9 mouse cellular contexts compared by ENCODE assay signal in the genomic region with DNA sequence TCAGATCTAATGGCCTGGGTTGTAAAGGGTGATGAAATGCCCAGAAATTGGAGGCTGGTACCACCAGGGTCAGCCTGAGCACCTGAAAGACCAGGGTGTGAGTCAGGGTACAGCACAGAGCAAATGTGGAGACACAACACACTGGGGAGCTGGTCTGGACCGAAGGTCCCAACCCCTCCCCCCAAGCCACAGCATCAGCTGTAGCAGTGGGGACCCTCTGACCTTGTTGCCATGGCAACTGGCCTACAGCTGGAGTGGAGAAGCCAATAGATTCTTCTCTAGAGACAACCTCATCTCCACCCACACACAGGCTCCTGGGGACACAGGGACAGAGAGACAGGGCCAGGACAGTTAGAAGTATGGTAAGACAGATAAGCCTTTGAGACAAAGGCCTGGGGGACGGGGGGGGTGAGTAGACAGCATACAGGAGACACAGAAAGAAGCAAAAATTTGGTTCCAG. TPM values are rescaled to one million over a fixed set of nuclear protein-coding genes. Genes with fewer than 3 reads are reported as not detected.
DNase-seq lines count a peak whose midpoint lies in the region; ATAC-seq lines count a peak whose summit lies in the region.
"Had no signal": no experiment of that assay in that cellular context is flagged by ENCODE, and none has a peak within 500 bp of the region (broad histone marks: within the 10 kb centered on the region; RNA-seq: fewer than 3 reads in every experiment).

No protein-coding gene starts in this region.

- H3K9ac ChIP-seq in forebrain, embryonic 13.5 days = peak overlapping the region; percentile 64
- no peak overlapping the region for H3K9ac ChIP-seq in liver, embryonic 12.5 days
- no peak overlapping the region; the same call in 1 of the 2 replicates for H3K9ac ChIP-seq in stomach, embryonic 14.5 days (replicated peaks; ENCODE audit: low read depth, low read length)

- H3K4me1 ChIP-seq in forebrain, embryonic 13.5 days = peaks cover 60% of the 10 kb centered on the region
- peaks cover 70% of the 10 kb centered on the region for H3K4me1 ChIP-seq in liver, embryonic 12.5 days
- H3K4me1 ChIP-seq in stomach, embryonic 14.5 days (ENCODE audit: control insufficient read depth, insufficient read depth, low read length) = peaks cover 57% of the 10 kb centered on the region

- peak; percentile 28 for ATAC-seq in forebrain, embryonic 13.5 days
- peak; percentile 31 for ATAC-seq in liver, embryonic 12.5 days
- ATAC-seq in stomach, embryonic 14.5 days (ENCODE audit: insufficient number of reproducible peaks, insufficient read depth, low FRiP score, low read depth) = 0 out of 2 replicates have a peak, but pooled peaks have one; percentile 2
- ATAC-seq: Patski had no signal

- DNase-seq in kidney, postnatal 10 days = peak; percentile 84
- DNase-seq in kidney, adult 9 months = no peak
- DNase-seq in right cerebral cortex, postnatal 25 days = no peak
- no peak for DNase-seq in adrenal gland, postnatal 14 days
- DNase-seq in cerebellum, adult 11 months = no peak

- no peaks in the 10 kb centered on the region for H3K36me3 ChIP-seq in forebrain, embryonic 13.5 days (ENCODE audit: poor library complexity, severe bottlenecking)
- no peaks in the 10 kb centered on the region for H3K36me3 ChIP-seq in liver, embryonic 12.5 days
- H3K36me3 ChIP-seq in stomach, embryonic 14.5 days (ENCODE audit: control insufficient read depth, insufficient read depth, low read length) = no peaks in the 10 kb centered on the region

- WGBS in forebrain, embryonic 13.5 days = 4% methylated on average over 2 of the region's 2 CpGs
- WGBS in liver, embryonic 12.5 days (ENCODE audit: insufficient replicate concordance) = 17% methylated on average over 2 of the region's 2 CpGs
- WGBS in stomach, embryonic 14.5 days = 10% methylated on average over 2 of the region's 2 CpGs

- H3K27me3 ChIP-seq in forebrain, embryonic 13.5 days = peaks cover 1% of the 10 kb centered on the region; the same call in 1 of the 2 replicates
- H3K27me3 ChIP-seq in liver, embryonic 12.5 days (replicated peaks) = peaks cover 54% of the 10 kb centered on the region
- H3K27me3 ChIP-seq in stomach, embryonic 14.5 days (ENCODE audit: control insufficient read depth, insufficient read depth, low read length) = no peaks in the 10 kb centered on the region

- H3K9me3 ChIP-seq in forebrain, embryonic 13.5 days (replicated peaks) = no peaks in the 10 kb centered on the region
- no peaks in the 10 kb centered on the region for H3K9me3 ChIP-seq in liver, embryonic 12.5 days (replicated peaks)
- no peaks in the 10 kb centered on the region for H3K9me3 ChIP-seq in stomach, embryonic 14.5 days (ENCODE audit: control insufficient read depth, low read depth, low read length)

- no peak overlapping the region for H3K4me3 ChIP-seq in forebrain, embryonic 13.5 days
- H3K4me3 ChIP-seq in liver, embryonic 12.5 days = no peak overlapping the region
- H3K4me3 ChIP-seq in stomach, embryonic 14.5 days (ENCODE audit: low read depth, low read length) = 0 out of 2 replicates have a peak overlapping the region, but pooled peaks have one; percentile 4

- H3K4me2 ChIP-seq in forebrain, embryonic 13.5 days = peak overlapping the region; percentile 36
- peak overlapping the region; percentile 38 for H3K4me2 ChIP-seq in liver, embryonic 12.5 days
- peak overlapping the region; percentile 38 for H3K4me2 ChIP-seq in stomach, embryonic 14.5 days (replicated peaks; ENCODE audit: low read depth, low read length)

- H3K27ac ChIP-seq in forebrain, embryonic 13.5 days = peak overlapping the region; percentile 90
- peak overlapping the region; percentile 46 for H3K27ac ChIP-seq in liver, embryonic 12.5 days
- H3K27ac ChIP-seq in stomach, embryonic 14.5 days (ENCODE audit: low read length) = peak overlapping the region; percentile 90

RNA-seq across cellular contexts. Expression of a gene that starts 7.4 kb away (rescaled TPM):
- 4.3 and 6.9 TPM in 2 replicates for polyA plus RNA-seq in forebrain, embryonic 13.5 days (2015; fragmentation: Nextera tagmentation; extraction: Ambion mirVana)
- 0.89 and 1.6 TPM in 2 replicates for polyA plus RNA-seq in liver, embryonic 12.5 days (2016; fragmentation: Nextera tagmentation; extraction: Ambion mirVana)
- 8.9 and 9.8 TPM in 2 replicates for polyA plus RNA-seq in stomach, embryonic 14.5 days (2014; fragmentation: Nextera tagmentation; extraction: Ambion mirVana)
- total RNA-seq in adrenal gland, postnatal 14 days (2021) = 10.7 and 11.1 TPM in 2 replicates

RNA-seq across cellular contexts. Expression of a gene that starts 20.6 kb away (rescaled TPM):
- polyA plus RNA-seq in forebrain, embryonic 13.5 days (2015; fragmentation: Nextera tagmentation; extraction: Ambion mirVana) = 5.6 and 5.9 TPM in 2 replicates
- polyA plus RNA-seq in liver, embryonic 12.5 days (2016; fragmentation: Nextera tagmentation; extraction: Ambion mirVana) = 4.4 and 4.9 TPM in 2 replicates
- 4.6 and 4.9 TPM in 2 replicates for polyA plus RNA-seq in stomach, embryonic 14.5 days (2014; fragmentation: Nextera tagmentation; extraction: Ambion mirVana)
- 16.8 and 18.3 TPM in 2 replicates for total RNA-seq in adrenal gland, postnatal 14 days (2021)

RNA-seq across cellular contexts. Expression of a gene that starts 47.9 kb away (rescaled TPM):
- polyA plus RNA-seq in forebrain, embryonic 13.5 days (2015; fragmentation: Nextera tagmentation; extraction: Ambion mirVana) = 0.52 and 0.57 TPM in 2 replicates
- 0.47 and 0.93 TPM in 2 replicates for polyA plus RNA-seq in liver, embryonic 12.5 days (2016; fragmentation: Nextera tagmentation; extraction: Ambion mirVana)
- polyA plus RNA-seq in stomach, embryonic 14.5 days (2014; fragmentation: Nextera tagmentation; extraction: Ambion mirVana) = 0.57 and 0.68 TPM in 2 replicates
- total RNA-seq in adrenal gland, postnatal 14 days (2021) = 0.41 and 0.60 TPM in 2 replicates

RNA-seq across cellular contexts. Expression of a gene that starts 49.5 kb away (rescaled TPM):
- 39.0 and 48.1 TPM in 2 replicates for polyA plus RNA-seq in forebrain, embryonic 13.5 days (2015; fragmentation: Nextera tagmentation; extraction: Ambion mirVana)
- 32.6 and 34.1 TPM in 2 replicates for polyA plus RNA-seq in liver, embryonic 12.5 days (2016; fragmentation: Nextera tagmentation; extraction: Ambion mirVana)
- polyA plus RNA-seq in stomach, embryonic 14.5 days (2014; fragmentation: Nextera tagmentation; extraction: Ambion mirVana) = 46.2 and 52.5 TPM in 2 replicates
- 80.9 and 92.2 TPM in 2 replicates for total RNA-seq in adrenal gland, postnatal 14 days (2021)
